Mouse (Mus musculus) embryonic facial prominence, embryonic 14.5 days (tissue): Measurements from ENCODE around the gene Vwa8. TPM values are rescaled to one million over a fixed set of nuclear protein-coding genes. Genes with fewer than 3 reads are reported as not detected.

ENCODE experiments used
- ATAC-seq: fragments of 200-750 bp; cut with Nextera tagmentation; 2 replicates; pipeline ENCODE4 v1.8.0; 2017; ENCODE audit warnings: low read depth, moderate number of reproducible peaks, moderate TSS enrichment
- DNase-seq: peaks from one replicate; pipeline ENCODE4 v3.0.0-alpha.2; 2015; ENCODE audit warnings: low spot score
- H3K27ac ChIP-seq: fragments of 300-500 bp; sonication (generic); replicated peaks from 2 replicates; pipeline ENCODE4 v1.5.1; 2014; ENCODE audit warnings: low read depth, mild to moderate bottlenecking, low read length, moderate library complexity
- H3K27me3 ChIP-seq: fragments of 300-500 bp; sonication (generic); replicated peaks from 2 replicates; pipeline ENCODE4 v1.6.1; 2014; ENCODE audit warnings: low read length; ENCODE audit not compliant: control insufficient read depth, insufficient read depth
- H3K36me3 ChIP-seq: fragments of 300-500 bp; sonication (generic); 2 replicates; pipeline ENCODE4 v1.6.1; 2014; ENCODE audit warnings: low read length, mixed read lengths; ENCODE audit not compliant: control insufficient read depth, insufficient read depth
- H3K4me1 ChIP-seq: fragments of 300-500 bp; sonication (generic); 2 replicates; pipeline ENCODE4 v1.6.1; 2014; ENCODE audit warnings: antibody characterized with exemption, low read length; ENCODE audit not compliant: control insufficient read depth, insufficient read depth
- H3K4me2 ChIP-seq: fragments of 300-500 bp; sonication (generic); 2 replicates; pipeline ENCODE4 v1.6.1; 2014; ENCODE audit warnings: low read depth, mild to moderate bottlenecking, low read length, moderate library complexity, mixed read lengths
- H3K4me3 ChIP-seq: fragments of 300-500 bp; sonication (generic); 2 replicates; pipeline ENCODE4 v1.5.1; 2014; ENCODE audit warnings: low read depth, mild to moderate bottlenecking, low read length
- H3K9ac ChIP-seq: fragments of 300-500 bp; sonication (generic); 2 replicates; pipeline ENCODE4 v1.6.1; 2014; ENCODE audit warnings: low read depth, mild to moderate bottlenecking, low read length, moderate library complexity, mixed read lengths
- H3K9me3 ChIP-seq: fragments of 300-500 bp; sonication (generic); 2 replicates; pipeline ENCODE4 v1.6.1; 2016; ENCODE audit warnings: low read length; ENCODE audit not compliant: control insufficient read depth
- WGBS: fragments of 180-500 bp; shearing (Covaris S2); extraction: QIAGEN DNeasy Blood & Tissue Kit; methylation state at CpG from one replicate; pipeline ENCODE4 v1.1.7; 2014; 5-methylcytosine and 5-hydroxymethylcytosine counted together
- polyA plus RNA-seq: library from polyadenylated mRNA; unstranded; fragments of >200 nt; fragmentation: Nextera tagmentation; extraction: Ambion mirVana; gene quantifications from 2 replicates; pipeline ENCODE4 v1.2.1, GENCODE M21; 2014

The Vwa8 gene
- polyA plus RNA-seq, 1 experiment from 2014 or later = 11.7 TPM

GRCm38 (mm10) chr14:79162678-79163077 lies 313.8 kb downstream of the Vwa8 start:
- 48% methylated on average over 9 of the region's 9 CpGs for WGBS
- Histone ChIP-seq H3K4me3 (no peak overlapping the region), H3K9ac (no peak overlapping the region), H3K27ac (no peak overlapping the region), H3K4me1 (peaks cover 6% of the 10 kb centered on the region; the same call in 1 of the 2 replicates), H3K36me3 (no peaks in the 10 kb centered on the region), H3K9me3 (no peaks in the 10 kb centered on the region), H3K27me3 (no peaks in the 10 kb centered on the region), H3K4me2 (no peak overlapping the region)
- DNase-seq (no peak), ATAC-seq (no peak)

GRCm38 (mm10) chr14:79164334-79164733 lies 315.5 kb downstream of the Vwa8 start:
- 88% methylated on average over 4 of the region's 4 CpGs for WGBS
- Histone ChIP-seq H3K4me3 (no peak overlapping the region), H3K9me3 (no peaks in the 10 kb centered on the region), H3K4me1 (no peaks in the 10 kb centered on the region), H3K27me3 (no peaks in the 10 kb centered on the region), H3K27ac (no peak overlapping the region), H3K4me2 (no peak overlapping the region), H3K36me3 (no peaks in the 10 kb centered on the region), H3K9ac (no peak overlapping the region)
- ATAC-seq (no peak), DNase-seq (no peak)

DNA sequence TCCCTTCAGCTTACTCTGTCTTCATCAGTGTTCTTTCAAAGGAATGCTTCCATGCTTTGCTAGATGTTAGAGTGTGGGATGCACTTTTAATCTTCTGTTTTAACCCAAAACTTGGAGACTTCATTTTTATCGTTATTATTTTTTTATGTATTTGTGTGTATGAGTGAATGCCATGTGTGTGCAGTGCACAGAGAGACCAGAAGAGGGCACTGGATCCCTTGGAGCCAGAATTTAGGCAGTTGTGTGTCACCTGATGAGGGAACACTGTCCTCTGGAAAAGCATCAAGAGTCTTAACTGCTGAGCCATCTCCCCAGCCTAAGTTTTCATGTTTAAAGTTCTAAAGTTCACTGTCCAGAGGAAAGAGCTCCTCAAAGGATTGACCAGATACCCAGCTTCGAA lies 316.1 kb downstream of the Vwa8 start:
- Histone ChIP-seq H3K4me1 (no peaks in the 10 kb centered on the region), H3K9ac (no peak overlapping the region), H3K9me3 (no peaks in the 10 kb centered on the region), H3K36me3 (no peaks in the 10 kb centered on the region), H3K4me3 (no peak overlapping the region), H3K27ac (no peak overlapping the region), H3K4me2 (no peak overlapping the region), H3K27me3 (no peaks in the 10 kb centered on the region)
- WGBS = 96% methylated on average over 2 of the region's 2 CpGs
- DNase-seq (no peak), ATAC-seq (no peak)

DNA sequence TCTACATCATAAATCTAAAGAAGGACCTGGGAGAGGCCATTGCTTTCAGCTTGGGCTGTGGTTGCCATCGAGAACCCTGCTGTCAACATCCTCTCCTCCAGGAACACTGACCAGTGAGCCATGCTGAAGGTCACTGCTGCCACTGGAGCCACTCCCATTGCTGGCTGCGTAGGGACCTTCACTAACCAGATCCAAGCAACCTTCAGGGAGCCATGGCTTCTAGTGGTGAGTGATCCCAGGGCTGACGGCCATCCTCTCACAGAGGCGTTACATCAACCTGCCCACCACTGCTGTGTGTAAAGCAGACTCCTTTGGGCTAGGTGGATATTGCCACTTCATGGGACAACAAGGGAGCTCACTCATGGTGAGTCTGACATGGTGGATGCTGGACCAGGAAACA lies 325.7 kb downstream of the Vwa8 start:
- WGBS = 98% methylated on average over 4 of the region's 4 CpGs
- Histone ChIP-seq H3K36me3 (no peaks in the 10 kb centered on the region), H3K27ac (no peak overlapping the region), H3K4me2 (no peak overlapping the region), H3K4me3 (no peak overlapping the region), H3K4me1 (no peaks in the 10 kb centered on the region), H3K27me3 (no peaks in the 10 kb centered on the region), H3K9me3 (0 out of 2 replicates have a peak, but pooled peaks cover 8% of the 10 kb centered on the region), H3K9ac (no peak overlapping the region)
- DNase-seq (no peak), ATAC-seq (no peak)

DNA sequence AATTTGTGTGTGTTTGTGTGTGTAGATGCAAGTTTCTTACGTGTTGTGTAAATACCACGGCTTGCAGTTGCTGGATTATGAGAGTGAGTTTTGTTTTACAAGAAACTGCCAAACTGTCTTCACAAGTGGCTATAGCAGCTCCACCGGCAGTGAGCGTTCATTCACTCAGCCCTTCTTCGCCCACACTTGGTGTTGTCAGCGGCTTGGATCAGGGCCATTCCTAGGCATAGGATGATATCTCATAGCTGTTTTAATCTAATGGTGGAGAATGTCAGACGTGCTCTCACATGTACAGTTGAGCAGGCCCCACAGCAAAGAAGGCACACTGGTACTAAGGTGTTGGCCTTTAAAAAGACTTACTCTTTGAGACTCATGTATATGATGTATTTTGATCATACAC lies 328.9 kb downstream of the Vwa8 start:
- ATAC-seq = peak; percentile 11; the same call in 1 of the 2 replicates
- 86% methylated on average over 7 of the region's 7 CpGs for WGBS
- H3K36me3 ChIP-seq = no peaks in the 10 kb centered on the region

GRCm38 (mm10) chr14:79178247-79178646 lies 329.4 kb downstream of the Vwa8 start:
- 84% methylated on average over 9 of the region's 9 CpGs for WGBS
- DNase-seq (no peak), ATAC-seq (no peak)
- Histone ChIP-seq H3K4me1 (peaks cover 21% of the 10 kb centered on the region), H3K36me3 (no peaks in the 10 kb centered on the region), H3K27ac (no peak overlapping the region), H3K27me3 (no peaks in the 10 kb centered on the region), H3K9ac (no peak overlapping the region), H3K4me3 (no peak overlapping the region), H3K4me2 (no peak overlapping the region), H3K9me3 (0 out of 2 replicates have a peak, but pooled peaks cover 8% of the 10 kb centered on the region)

More for the DNA sequence above, 328.9 kb downstream of the Vwa8 start:
- Histone ChIP-seq H3K4me3 (no peak overlapping the region), H3K4me2 (no peak overlapping the region), H3K9me3 (0 out of 2 replicates have a peak, but pooled peaks cover 8% of the 10 kb centered on the region), H3K27me3 (no peaks in the 10 kb centered on the region), H3K27ac (no peak overlapping the region), H3K9ac (no peak overlapping the region), H3K4me1 (peaks cover 17% of the 10 kb centered on the region)
- DNase-seq = no peak

DNA sequence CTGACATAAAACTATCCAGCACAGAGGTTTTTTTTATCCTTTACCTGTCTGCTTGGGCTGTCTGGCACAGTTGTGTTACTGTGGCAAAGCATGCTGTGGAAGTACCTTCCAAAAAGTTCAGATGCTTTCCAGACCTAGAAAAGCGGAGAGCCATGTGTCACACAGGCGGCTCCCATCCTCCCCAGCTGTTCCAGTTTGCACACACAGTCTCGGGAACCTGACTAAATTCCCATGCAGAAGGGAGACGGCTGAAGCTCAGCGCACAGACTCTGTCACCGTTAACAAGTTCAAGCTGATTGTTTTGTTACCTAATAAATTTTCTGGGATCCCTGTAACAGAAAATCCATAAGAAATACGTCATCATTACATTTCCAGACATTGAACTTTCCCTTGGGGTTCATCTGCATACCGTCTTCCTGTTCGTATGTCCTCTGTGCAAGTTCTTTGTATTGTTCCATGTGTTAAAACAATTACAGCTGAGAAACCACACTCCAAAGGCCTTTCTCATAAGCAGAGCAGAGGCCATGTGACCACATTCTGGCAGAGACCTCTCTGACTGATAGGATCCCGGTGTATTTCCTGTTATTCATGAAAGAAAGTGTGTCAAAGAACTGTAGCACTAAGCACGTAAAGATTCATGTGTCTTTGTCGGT lies 331.4 kb downstream of the Vwa8 start:
- ATAC-seq = peak; percentile 79; the same call in 1 of the 2 replicates
- no peak overlapping the region for H3K4me3 ChIP-seq
- no peak overlapping the region; the same call in 1 of the 2 replicates for H3K9ac ChIP-seq
- 35% methylated on average over 12 of the region's 12 CpGs for WGBS
- H3K4me2 ChIP-seq = no peak overlapping the region
- DNase-seq = peak; percentile 85
- H3K36me3 ChIP-seq = no peaks in the 10 kb centered on the region
- peak overlapping the region; percentile 46 for H3K27ac ChIP-seq
- H3K9me3 ChIP-seq = 0 out of 2 replicates have a peak, but pooled peaks cover 7% of the 10 kb centered on the region
- peaks cover 27% of the 10 kb centered on the region for H3K4me1 ChIP-seq
- no peaks in the 10 kb centered on the region for H3K27me3 ChIP-seq

DNA sequence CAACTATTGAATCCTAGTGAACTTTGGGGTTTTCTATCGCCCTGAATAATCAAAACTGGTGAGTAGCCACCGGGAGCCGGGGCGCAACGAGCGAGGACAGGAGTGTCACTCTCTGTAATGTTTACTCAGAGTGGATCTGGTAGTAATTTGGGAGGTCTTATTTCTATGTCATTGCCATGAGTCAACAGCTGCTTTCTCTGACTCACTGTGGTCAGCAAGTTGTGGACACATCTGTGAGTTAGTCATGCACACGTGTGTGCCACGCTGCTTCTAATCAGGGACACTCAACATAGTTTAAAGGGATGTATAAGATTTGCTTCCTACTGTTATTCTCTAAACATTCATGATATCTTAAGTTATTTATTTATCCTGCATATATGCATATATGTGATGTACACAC lies 332.9 kb downstream of the Vwa8 start:
- ATAC-seq (no peak), DNase-seq (peak; percentile 48)
- Histone ChIP-seq H3K9ac (no peak overlapping the region), H3K27ac (no peak overlapping the region), H3K4me3 (no peak overlapping the region), H3K27me3 (no peaks in the 10 kb centered on the region), H3K4me1 (peaks cover 28% of the 10 kb centered on the region), H3K9me3 (peaks cover 4% of the 10 kb centered on the region; the same call in 1 of the 2 replicates), H3K4me2 (no peak overlapping the region), H3K36me3 (no peaks in the 10 kb centered on the region)
- WGBS = 67% methylated on average over 8 of the region's 8 CpGs

GRCm38 (mm10) chr14:79182801-79183200 lies 333.9 kb downstream of the Vwa8 start:
- Histone ChIP-seq H3K27ac (peak overlapping the region; percentile 74), H3K9me3 (peaks cover 6% of the 10 kb centered on the region; the same call in 1 of the 2 replicates), H3K4me3 (no peak overlapping the region), H3K4me1 (peaks cover 28% of the 10 kb centered on the region), H3K36me3 (no peaks in the 10 kb centered on the region), H3K4me2 (no peak overlapping the region), H3K27me3 (no peaks in the 10 kb centered on the region), H3K9ac (no peak overlapping the region)
- DNase-seq = no peak
- 92% methylated on average over 15 of the region's 15 CpGs for WGBS
- no peak for ATAC-seq
